Mouse (Mus musculus) intestine, postnatal 0 days (tissue): ENCODE results near the gene Cacnb3. TPM values are rescaled to one million over a fixed set of nuclear protein-coding genes. Genes with fewer than 3 reads are reported as not detected.
A peak's percentile ranks its signal among the peaks of the same experiment; 100 is the strongest.

Experiments used
- ATAC-seq: fragments of 200-750 bp; cut with Nextera tagmentation; 2 replicates; pipeline ENCODE4 v1.8.0; 2017; ENCODE audit warnings: mild to moderate bottlenecking, moderate TSS enrichment, moderate library complexity
- H3K27ac ChIP-seq: fragments of 300-500 bp; sonication (generic); 2 replicates; pipeline ENCODE4 v1.5.1; 2014; ENCODE audit warnings: mild to moderate bottlenecking, low read depth, low read length, moderate library complexity
- H3K27me3 ChIP-seq: fragments of 300-500 bp; sonication (generic); replicated peaks from 2 replicates; pipeline ENCODE4 v1.6.1; 2014; ENCODE audit warnings: low read length, mixed read lengths; ENCODE audit not compliant: control insufficient read depth, insufficient read depth
- H3K36me3 ChIP-seq: fragments of 300-500 bp; sonication (generic); 2 replicates; pipeline ENCODE4 v1.6.1; 2014; ENCODE audit warnings: mild to moderate bottlenecking, moderate library complexity; ENCODE audit not compliant: control insufficient read depth, insufficient read depth
- H3K4me1 ChIP-seq: fragments of 300-500 bp; sonication (generic); replicated peaks from 2 replicates; pipeline ENCODE4 v1.6.1; 2014; ENCODE audit warnings: antibody characterized with exemption, low read length, mixed read lengths; ENCODE audit not compliant: control insufficient read depth, insufficient read depth
- H3K4me2 ChIP-seq: fragments of 300-500 bp; sonication (generic); replicated peaks from 2 replicates; pipeline ENCODE4 v1.6.1; 2014; ENCODE audit warnings: low read depth, mild to moderate bottlenecking, moderate library complexity
- H3K4me3 ChIP-seq: fragments of 300-500 bp; sonication (generic); 2 replicates; pipeline ENCODE4 v1.5.1; 2014; ENCODE audit warnings: low read depth, low read length
- H3K9ac ChIP-seq: fragments of 300-500 bp; sonication (generic); 2 replicates; pipeline ENCODE4 v1.6.1; 2014; ENCODE audit warnings: mild to moderate bottlenecking, low read depth, low read length
- H3K9me3 ChIP-seq: fragments of 300-500 bp; sonication (generic); 2 replicates; pipeline ENCODE4 v1.6.1; 2016; ENCODE audit warnings: mixed run types; ENCODE audit not compliant: control insufficient read depth
- CTCF ChIP-seq: sonication (generic); IDR thresholded peaks from 2 replicates; pipeline ENCODE4 v1.5.1; 2016; ENCODE audit warnings: low read depth, mild to moderate bottlenecking, control low read depth, antibody characterized with exemption, moderate library complexity
- WGBS: fragments of 180-500 bp; shearing (Covaris S2); extraction: QIAGEN DNeasy Blood & Tissue Kit; methylation state at CpG from one replicate; pipeline ENCODE4 v1.1.7; 2014; 5-methylcytosine and 5-hydroxymethylcytosine counted together
- polyA plus RNA-seq: library from polyadenylated mRNA; unstranded; fragments of >200 nt; fragmentation: Nextera tagmentation; extraction: Ambion mirVana; gene quantifications from 2 replicates; pipeline ENCODE4 v1.2.1, GENCODE M21; 2015

Cacnb3 gene
- polyA plus RNA-seq, 1 experiment from 2014 or later: 10.3 TPM

DNA sequence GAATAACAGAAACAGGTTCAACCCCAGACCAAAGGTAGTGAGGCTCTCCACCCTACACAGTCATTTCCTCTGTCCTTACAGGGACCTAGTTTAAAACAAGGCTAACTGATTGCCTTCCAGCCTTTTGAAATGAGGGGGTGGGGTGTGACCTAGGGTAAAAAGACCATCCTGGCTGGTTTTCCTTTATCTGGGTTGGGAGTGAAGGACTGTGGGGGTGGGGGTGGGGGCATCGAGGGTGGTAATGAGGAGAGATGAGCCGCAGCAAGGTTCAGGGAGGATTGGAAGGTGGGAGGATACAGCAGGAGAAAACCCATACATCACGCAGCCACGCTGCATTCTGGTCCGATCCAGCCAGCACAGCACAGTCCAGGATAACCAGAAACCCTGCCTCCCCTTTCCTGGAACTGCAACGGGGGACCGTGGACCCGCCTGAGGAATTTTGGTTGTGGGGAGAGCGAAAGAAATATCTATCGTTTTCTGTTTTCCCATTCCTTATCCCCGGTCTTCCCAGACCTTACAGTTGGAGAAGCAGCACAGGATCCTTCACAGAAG is 44.4 kb downstream of the Cacnb3 start:
- no peak for ATAC-seq
- H3K9ac ChIP-seq: no peak overlapping the region
- no peaks in the 10 kb centered on the region for H3K9me3 ChIP-seq
- H3K4me1 ChIP-seq: peaks cover 6% of the 10 kb centered on the region; the same call in 1 of the 2 replicates
- no peak overlapping the region for H3K27ac ChIP-seq
- no peak for TF ChIP-seq CTCF
- peaks cover 43% of the 10 kb centered on the region for H3K27me3 ChIP-seq
- H3K36me3 ChIP-seq: no peaks in the 10 kb centered on the region
- no peak overlapping the region for H3K4me3 ChIP-seq
- WGBS: 32% methylated on average over 11 of the region's 11 CpGs
- H3K4me2 ChIP-seq: no peak overlapping the region

- peaks cover 43% of the 10 kb centered on the region for H3K27me3 ChIP-seq
- WGBS: 8% methylated on average over 14 of the region's 14 CpGs
- H3K4me3 ChIP-seq: peak overlapping the region; percentile 2; the same call in 1 of the 2 replicates
- TF ChIP-seq CTCF: no peak
- peaks cover 6% of the 10 kb centered on the region; the same call in 1 of the 2 replicates for H3K4me1 ChIP-seq
- no peak overlapping the region for H3K27ac ChIP-seq
- no peaks in the 10 kb centered on the region for H3K9me3 ChIP-seq
- no peak for ATAC-seq
- H3K4me2 ChIP-seq: peak overlapping the region; percentile 74; the same call in 1 of the 2 replicates
- no peaks in the 10 kb centered on the region for H3K36me3 ChIP-seq
- no peak overlapping the region for H3K9ac ChIP-seq
Measured at GRCm38 (mm10) chr15:98675634-98676250, 45.1 kb downstream of the Cacnb3 start.

DNA sequence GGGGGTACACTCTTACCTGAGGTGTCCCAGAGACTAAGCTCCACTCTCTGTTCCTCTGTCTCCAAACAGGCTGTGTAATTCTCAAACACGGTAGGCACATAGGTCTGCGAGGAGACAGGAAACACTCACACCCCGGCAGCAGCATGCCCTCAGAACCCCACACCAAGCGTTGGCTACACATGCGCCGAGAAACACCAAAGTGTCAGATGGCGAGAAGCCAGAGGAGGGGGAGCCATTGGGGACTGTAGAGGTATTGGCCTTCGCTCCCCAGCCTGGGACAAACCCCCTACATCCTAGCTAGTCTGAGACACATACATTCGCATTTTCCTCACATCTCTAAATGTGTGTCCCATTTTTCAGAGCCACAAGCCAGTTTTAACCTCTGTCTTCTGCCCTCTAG is 45.8 kb downstream of the Cacnb3 start:
- WGBS: 5% methylated on average over 9 of the region's 9 CpGs
- no peak for ATAC-seq
- Histone ChIP-seq H3K9me3 (no peaks in the 10 kb centered on the region), H3K9ac (no peak overlapping the region), H3K4me3 (peak overlapping the region; percentile 45), H3K27me3 (peaks cover 43% of the 10 kb centered on the region), H3K36me3 (no peaks in the 10 kb centered on the region), H3K4me2 (peak overlapping the region; percentile 74), H3K27ac (no peak overlapping the region), H3K4me1 (peaks cover 6% of the 10 kb centered on the region; the same call in 1 of the 2 replicates)
- TF ChIP-seq CTCF: no peak

GRCm38 (mm10) chr15:98676940-98677728 is 46.5 kb downstream of the Cacnb3 start, which contains the start of gene Rnd1:
Gene Rnd1, minus strand, starts transcription at chr15:98677461.
- WGBS: under 1% methylated on average over 37 of the region's 37 CpGs
- H3K9ac ChIP-seq: no peak within 1 kb of the TSS
- peaks cover 43% of the 10 kb centered on the region for H3K27me3 ChIP-seq
- no peaks in the 10 kb centered on the region for H3K9me3 ChIP-seq
- ATAC-seq: peak; percentile 94
- peak within 1 kb of the TSS; percentile 45 for H3K4me3 ChIP-seq
- peaks cover 6% of the 10 kb centered on the region; the same call in 1 of the 2 replicates for H3K4me1 ChIP-seq
- no peak within 1 kb of the TSS for H3K27ac ChIP-seq
- peak; percentile 32; the same call in 1 of the 2 replicates for TF ChIP-seq CTCF
- no peaks in the 10 kb centered on the region for H3K36me3 ChIP-seq
- peak within 1 kb of the TSS; percentile 74 for H3K4me2 ChIP-seq

GRCm38 (mm10) chr15:98677977-98678376 is 47.3 kb downstream of the Cacnb3 start:
- no peak for TF ChIP-seq CTCF
- ATAC-seq: no peak
- WGBS: 53% methylated on average over 7 of the region's 7 CpGs
- H3K9ac ChIP-seq: no peak overlapping the region
- no peak overlapping the region for H3K27ac ChIP-seq
- no peaks in the 10 kb centered on the region for H3K36me3 ChIP-seq
- no peak overlapping the region for H3K4me3 ChIP-seq
- 0 out of 2 replicates have a peak overlapping the region, but pooled peaks have one; percentile 74 for H3K4me2 ChIP-seq
- peaks cover 6% of the 10 kb centered on the region; the same call in 1 of the 2 replicates for H3K4me1 ChIP-seq
- no peaks in the 10 kb centered on the region for H3K9me3 ChIP-seq
- H3K27me3 ChIP-seq: peaks cover 43% of the 10 kb centered on the region

- 62% methylated on average over 8 of the region's 8 CpGs for WGBS
- ATAC-seq: no peak
- Histone ChIP-seq H3K4me3 (no peak overlapping the region), H3K4me1 (peaks cover 6% of the 10 kb centered on the region; the same call in 1 of the 2 replicates), H3K27me3 (peaks cover 27% of the 10 kb centered on the region), H3K4me2 (no peak overlapping the region), H3K9me3 (no peaks in the 10 kb centered on the region), H3K9ac (no peak overlapping the region), H3K36me3 (no peaks in the 10 kb centered on the region), H3K27ac (no peak overlapping the region)
- TF ChIP-seq CTCF: no peak
Measured at GRCm38 (mm10) chr15:98680660-98681059, 50.0 kb downstream of the Cacnb3 start.
